Mouse (Mus musculus): ENCODE data around the gene Chchd1. TPM values are rescaled to one million over a fixed set of nuclear protein-coding genes. Genes with fewer than 3 reads are reported as not detected.

Chchd1 gene
- polyA plus RNA-seq, 2 experiments: 131 to 202 TPM

DNA sequence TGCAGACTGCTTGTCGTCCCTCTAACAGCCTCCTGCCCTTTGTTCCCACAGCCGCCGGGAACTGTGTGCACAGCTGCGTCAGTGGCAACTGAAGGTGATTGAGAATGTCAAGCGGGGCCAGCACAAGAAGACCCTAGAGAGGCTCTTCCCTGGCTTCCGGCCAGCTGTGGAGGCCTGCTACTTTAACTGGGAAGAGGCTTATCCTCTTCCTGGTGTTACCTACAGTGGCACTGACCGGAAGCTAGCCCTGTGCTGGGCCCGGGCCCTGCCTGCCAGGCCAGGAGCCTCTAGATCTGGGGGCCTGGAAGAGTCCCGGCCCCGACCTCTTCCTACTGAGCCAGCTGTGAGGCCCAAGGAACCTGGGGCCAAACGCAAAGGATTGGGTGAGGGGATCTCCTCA is 11.0 kb downstream of the Chchd1 start:
- no peak overlapping the region for H3K4me3 ChIP-seq (replicated peaks; ENCODE audit: low read length)
- TF ChIP-seq POLR2A (IDR thresholded peaks at IDR 0.05; ENCODE audit: borderline replicate concordance, extremely low read depth, insufficient read depth, insufficient read length): no peak
- no peaks in the 10 kb centered on the region for H3K27me3 ChIP-seq (ENCODE audit: control insufficient read depth, insufficient read depth, low read length)
- no peak overlapping the region for H3K9ac ChIP-seq (ENCODE audit: low read depth, low read length, severe bottlenecking)
- no peak overlapping the region for H3K27ac ChIP-seq (replicated peaks; ENCODE audit: low read depth, low read length)
- H3K4me1 ChIP-seq (ENCODE audit: control insufficient read depth, insufficient read depth, low read length): peaks cover 5% of the 10 kb centered on the region
- 87% methylated on average over 11 of the region's 11 CpGs for WGBS
- no peak for DNase-seq (ENCODE audit: low spot score)
- peaks cover 83% of the 10 kb centered on the region for H3K36me3 ChIP-seq (ENCODE audit: control insufficient read depth, insufficient read depth, low read length)
- ATAC-seq (ENCODE audit: low FRiP score, low read depth): no peak
- H3K9me3 ChIP-seq (ENCODE audit: control insufficient read depth, low read length): no peaks in the 10 kb centered on the region
- H3K4me2 ChIP-seq (replicated peaks; ENCODE audit: low read depth, low read length, severe bottlenecking): no peak overlapping the region

DNA sequence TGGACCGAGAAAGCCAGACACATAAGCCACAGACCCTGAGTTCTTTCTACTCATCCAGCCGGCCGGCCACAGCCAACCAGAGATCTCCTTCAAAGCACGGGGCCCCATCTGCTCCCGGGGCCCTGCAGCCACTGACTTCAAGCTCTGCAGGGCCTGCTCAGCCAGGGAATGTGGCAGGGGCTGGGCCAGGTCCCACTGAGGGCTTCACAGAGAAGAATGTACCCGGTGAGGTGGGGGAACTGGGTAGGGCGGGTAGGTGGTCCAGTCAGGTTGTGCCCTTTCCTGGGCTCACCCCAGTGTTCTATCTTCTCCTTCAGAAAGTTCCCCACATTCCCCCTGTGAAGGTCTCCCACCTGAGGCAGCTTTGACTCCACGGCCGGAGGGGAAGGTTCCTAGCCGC is 15.6 kb downstream of the Chchd1 start:
- Histone ChIP-seq H3K9ac (ENCODE audit: low read depth, low read length, severe bottlenecking) (no peak overlapping the region), H3K9me3 (ENCODE audit: control insufficient read depth, low read length) (no peaks in the 10 kb centered on the region), H3K27me3 (ENCODE audit: control insufficient read depth, insufficient read depth, low read length) (no peaks in the 10 kb centered on the region), H3K27ac (replicated peaks; ENCODE audit: low read depth, low read length) (no peak overlapping the region), H3K4me3 (replicated peaks; ENCODE audit: low read length) (no peak overlapping the region), H3K36me3 (ENCODE audit: control insufficient read depth, insufficient read depth, low read length) (peaks cover 98% of the 10 kb centered on the region), H3K4me2 (replicated peaks; ENCODE audit: low read depth, low read length, severe bottlenecking) (no peak overlapping the region), H3K4me1 (ENCODE audit: control insufficient read depth, insufficient read depth, low read length) (no peaks in the 10 kb centered on the region)
- no peak for ATAC-seq (ENCODE audit: low FRiP score, low read depth)
- TF ChIP-seq POLR2A (IDR thresholded peaks at IDR 0.05; ENCODE audit: borderline replicate concordance, extremely low read depth, insufficient read depth, insufficient read length): no peak
- DNase-seq (ENCODE audit: low spot score): no peak
- WGBS: 81% methylated on average over 10 of the region's 10 CpGs

- no peak overlapping the region for H3K4me3 ChIP-seq (replicated peaks; ENCODE audit: low read length)
Measured at GRCm38 (mm10) chr14:20719767-20720166, 17.0 kb downstream of the Chchd1 start.

GRCm38 (mm10) chr14:20721371-20721770 is 18.6 kb downstream of the Chchd1 start:
- H3K4me1 ChIP-seq (ENCODE audit: control insufficient read depth, insufficient read depth, low read length): no peaks in the 10 kb centered on the region
- H3K36me3 ChIP-seq (ENCODE audit: control insufficient read depth, insufficient read depth, low read length): peaks cover 98% of the 10 kb centered on the region
- ATAC-seq (ENCODE audit: low FRiP score, low read depth) (no peak), DNase-seq (ENCODE audit: low spot score) (no peak)
- WGBS: 87% methylated on average over 4 of the region's 4 CpGs
- TF ChIP-seq POLR2A (IDR thresholded peaks at IDR 0.05; ENCODE audit: borderline replicate concordance, extremely low read depth, insufficient read depth, insufficient read length): no peak
- no peaks in the 10 kb centered on the region for H3K27me3 ChIP-seq (ENCODE audit: control insufficient read depth, insufficient read depth, low read length)
- H3K4me3 ChIP-seq (replicated peaks; ENCODE audit: low read length): no peak overlapping the region
- no peak overlapping the region for H3K27ac ChIP-seq (replicated peaks; ENCODE audit: low read depth, low read length)
- H3K9me3 ChIP-seq (ENCODE audit: control insufficient read depth, low read length): no peaks in the 10 kb centered on the region
- H3K9ac ChIP-seq (ENCODE audit: low read depth, low read length, severe bottlenecking): 0 out of 2 replicates have a peak overlapping the region, but pooled peaks have one; percentile 2
- no peak overlapping the region for H3K4me2 ChIP-seq (replicated peaks; ENCODE audit: low read depth, low read length, severe bottlenecking)

More at GRCm38 (mm10) chr14:20719767-20720166, 17.0 kb downstream of the Chchd1 start:
- DNase-seq (ENCODE audit: low spot score) (no peak), ATAC-seq (ENCODE audit: low FRiP score, low read depth) (no peak)
- H3K27ac ChIP-seq (replicated peaks; ENCODE audit: low read depth, low read length): no peak overlapping the region
- peaks cover 98% of the 10 kb centered on the region for H3K36me3 ChIP-seq (ENCODE audit: control insufficient read depth, insufficient read depth, low read length)
- no peak for TF ChIP-seq POLR2A (IDR thresholded peaks at IDR 0.05; ENCODE audit: borderline replicate concordance, extremely low read depth, insufficient read depth, insufficient read length)
- H3K9me3 ChIP-seq (ENCODE audit: control insufficient read depth, low read length): no peaks in the 10 kb centered on the region
- 92% methylated on average over 12 of the region's 12 CpGs for WGBS
- no peak overlapping the region for H3K9ac ChIP-seq (ENCODE audit: low read depth, low read length, severe bottlenecking)
- H3K4me2 ChIP-seq (replicated peaks; ENCODE audit: low read depth, low read length, severe bottlenecking): no peak overlapping the region
- H3K27me3 ChIP-seq (ENCODE audit: control insufficient read depth, insufficient read depth, low read length): no peaks in the 10 kb centered on the region
- no peaks in the 10 kb centered on the region for H3K4me1 ChIP-seq (ENCODE audit: control insufficient read depth, insufficient read depth, low read length)

- H3K27ac ChIP-seq (replicated peaks; ENCODE audit: low read depth, low read length): no peak overlapping the region
- H3K27me3 ChIP-seq (ENCODE audit: control insufficient read depth, insufficient read depth, low read length): no peaks in the 10 kb centered on the region
- H3K9ac ChIP-seq (ENCODE audit: low read depth, low read length, severe bottlenecking): no peak overlapping the region
- no peaks in the 10 kb centered on the region for H3K4me1 ChIP-seq (ENCODE audit: control insufficient read depth, insufficient read depth, low read length)
- TF ChIP-seq POLR2A (IDR thresholded peaks at IDR 0.05; ENCODE audit: borderline replicate concordance, extremely low read depth, insufficient read depth, insufficient read length): no peak
- no peaks in the 10 kb centered on the region for H3K9me3 ChIP-seq (ENCODE audit: control insufficient read depth, low read length)
- WGBS: 93% methylated on average over 12 of the region's 12 CpGs
- no peak for DNase-seq (ENCODE audit: low spot score)
- peaks cover 96% of the 10 kb centered on the region for H3K36me3 ChIP-seq (ENCODE audit: control insufficient read depth, insufficient read depth, low read length)
- no peak for ATAC-seq (ENCODE audit: low FRiP score, low read depth)
- no peak overlapping the region for H3K4me2 ChIP-seq (replicated peaks; ENCODE audit: low read depth, low read length, severe bottlenecking)
- no peak overlapping the region for H3K4me3 ChIP-seq (replicated peaks; ENCODE audit: low read length)
Measured at GRCm38 (mm10) chr14:20723006-20723405, 20.2 kb downstream of the Chchd1 start.

GRCm38 (mm10) chr14:20724043-20724442 is 21.2 kb downstream of the Chchd1 start:
- Histone ChIP-seq H3K27me3 (ENCODE audit: control insufficient read depth, insufficient read depth, low read length) (no peaks in the 10 kb centered on the region), H3K27ac (replicated peaks; ENCODE audit: low read depth, low read length) (no peak overlapping the region), H3K4me3 (replicated peaks; ENCODE audit: low read length) (no peak overlapping the region), H3K9me3 (ENCODE audit: control insufficient read depth, low read length) (no peaks in the 10 kb centered on the region), H3K4me1 (ENCODE audit: control insufficient read depth, insufficient read depth, low read length) (no peaks in the 10 kb centered on the region), H3K9ac (ENCODE audit: low read depth, low read length, severe bottlenecking) (no peak overlapping the region), H3K36me3 (ENCODE audit: control insufficient read depth, insufficient read depth, low read length) (peaks cover 95% of the 10 kb centered on the region), H3K4me2 (replicated peaks; ENCODE audit: low read depth, low read length, severe bottlenecking) (no peak overlapping the region)
- peak; percentile 68 for DNase-seq (ENCODE audit: low spot score)
- ATAC-seq (ENCODE audit: low FRiP score, low read depth): no peak
- no peak for TF ChIP-seq POLR2A (IDR thresholded peaks at IDR 0.05; ENCODE audit: borderline replicate concordance, extremely low read depth, insufficient read depth, insufficient read length)
- WGBS: 23% methylated on average over 5 of the region's 5 CpGs
